Mouse (Mus musculus) limb, embryonic 14.5 days (tissue): ENCODE data around the gene Coq5. TPM values are rescaled to one million over a fixed set of nuclear protein-coding genes. Genes with fewer than 3 reads are reported as not detected.

Experiments used
- ATAC-seq: fragments of 200-750 bp; cut with Nextera tagmentation; 2 replicates; pipeline ENCODE4 v1.8.0; 2017; ENCODE audit warnings: low read depth, moderate number of reproducible peaks, moderate TSS enrichment; ENCODE audit not compliant: low FRiP score
- DNase-seq: peaks from one replicate; pipeline ENCODE4 v3.0.0-alpha.2; 2015; ENCODE audit warnings: low spot score
- H3K27ac ChIP-seq: fragments of 300-500 bp; sonication (generic); replicated peaks from 2 replicates; pipeline ENCODE4 v1.5.1; 2014; ENCODE audit warnings: low read depth, mild to moderate bottlenecking, low read length, moderate library complexity, mixed read lengths
- H3K27me3 ChIP-seq: fragments of 300-500 bp; sonication (generic); 2 replicates; pipeline ENCODE4 v1.6.1; 2014; ENCODE audit warnings: low read length, mixed read lengths; ENCODE audit not compliant: control insufficient read depth, insufficient read depth
- H3K36me3 ChIP-seq: fragments of 300-500 bp; sonication (generic); 2 replicates; pipeline ENCODE4 v1.6.1; 2014; ENCODE audit warnings: mild to moderate bottlenecking, low read length, moderate library complexity, mixed read lengths; ENCODE audit not compliant: control insufficient read depth, insufficient read depth
- H3K4me1 ChIP-seq: fragments of 300-500 bp; sonication (generic); 2 replicates; pipeline ENCODE4 v1.6.1; 2014; ENCODE audit warnings: antibody characterized with exemption, low read length, mixed read lengths; ENCODE audit not compliant: control insufficient read depth, insufficient read depth
- H3K4me2 ChIP-seq: fragments of 300-500 bp; sonication (generic); replicated peaks from 2 replicates; pipeline ENCODE4 v1.6.1; 2014; ENCODE audit warnings: low read depth, mild to moderate bottlenecking, low read length, moderate library complexity; ENCODE audit not compliant: severe bottlenecking
- H3K4me3 ChIP-seq: fragments of 300-500 bp; sonication (generic); replicated peaks from 2 replicates; pipeline ENCODE4 v1.5.1; 2014; ENCODE audit warnings: low read length
- H3K9ac ChIP-seq: fragments of 300-500 bp; sonication (generic); 2 replicates; pipeline ENCODE4 v1.6.1; 2014; ENCODE audit warnings: mild to moderate bottlenecking, low read depth, low read length, moderate library complexity; ENCODE audit not compliant: severe bottlenecking
- H3K9me3 ChIP-seq: fragments of 300-500 bp; sonication (generic); 2 replicates; pipeline ENCODE4 v1.6.1; 2016; ENCODE audit warnings: low read length; ENCODE audit not compliant: control insufficient read depth
- POLR2A ChIP-seq: fragments of 200-500 bp; IDR thresholded peaks from 2 replicates; pipeline ENCODE4 v1.8.0; 2012; ENCODE audit warnings: inconsistent platforms, mild to moderate bottlenecking, moderate library complexity, borderline replicate concordance; ENCODE audit not compliant: insufficient read depth, insufficient read length; ENCODE audit errors: extremely low read depth
- WGBS: fragments of 180-500 bp; shearing (Covaris S2); extraction: QIAGEN DNeasy Blood & Tissue Kit; methylation state at CpG from one replicate; pipeline ENCODE4 v1.1.7; 2014; 5-methylcytosine and 5-hydroxymethylcytosine counted together
- polyA plus RNA-seq, 2 experiments: library from polyadenylated mRNA; depleted of rRNA in 1 of 2; stranded (reverse) in 1 of 2; unstranded in 1 of 2; fragments of >200 nt; fragmentation: Nextera tagmentation in 1 of 2; extraction: Ambion mirVana in 1 of 2; gene quantifications; 2 replicates each; pipeline versions ENCODE4 v1.2.1 to v1.2.3; 2012 to 2014

Gene Coq5
- polyA plus RNA-seq, 2 experiments, result 13.7 to 38.5 TPM

- Histone ChIP-seq H3K4me3 (peak overlapping the region; percentile 99; the same call in 1 of the 2 replicates), H3K9ac (no peak overlapping the region), H3K36me3 (peaks cover 15% of the 10 kb centered on the region), H3K27ac (no peak overlapping the region), H3K4me2 (peak overlapping the region; percentile 52; the same call in 1 of the 2 replicates), H3K4me1 (peaks cover 25% of the 10 kb centered on the region), H3K9me3 (no peaks in the 10 kb centered on the region), H3K27me3 (no peaks in the 10 kb centered on the region)
- ATAC-seq (no peak), DNase-seq (no peak)
- TF ChIP-seq POLR2A, result no peak
- WGBS, result 73% methylated on average over 6 of the region's 6 CpGs
Observed at GRCm38 (mm10) chr5:115273549-115274135, 5.8 kb upstream of the Coq5 start.

- DNase-seq, result no peak
- no peak for TF ChIP-seq POLR2A
- WGBS, result 67% methylated on average over 1 of the region's 1 CpGs
Observed at GRCm38 (mm10) chr5:115274353-115274752, 5.1 kb upstream of the Coq5 start.

GRCm38 (mm10) chr5:115274771-115275170, 4.7 kb upstream of the Coq5 start:
- H3K36me3 ChIP-seq, result peaks cover 5% of the 10 kb centered on the region
- 79% methylated on average over 1 of the region's 1 CpGs for WGBS
- no peak overlapping the region for H3K4me2 ChIP-seq
- H3K27me3 ChIP-seq, result no peaks in the 10 kb centered on the region
- no peak for TF ChIP-seq POLR2A
- H3K27ac ChIP-seq, result no peak overlapping the region
- H3K9ac ChIP-seq, result no peak overlapping the region
- H3K4me3 ChIP-seq, result no peak overlapping the region
- H3K9me3 ChIP-seq, result no peaks in the 10 kb centered on the region
- ATAC-seq (no peak), DNase-seq (no peak)
- peaks cover 22% of the 10 kb centered on the region for H3K4me1 ChIP-seq

More at GRCm38 (mm10) chr5:115274353-115274752, 5.1 kb upstream of the Coq5 start:
- Histone ChIP-seq H3K4me1 (peaks cover 25% of the 10 kb centered on the region), H3K9me3 (no peaks in the 10 kb centered on the region), H3K9ac (no peak overlapping the region), H3K4me3 (no peak overlapping the region), H3K27me3 (no peaks in the 10 kb centered on the region), H3K4me2 (no peak overlapping the region), H3K36me3 (peaks cover 9% of the 10 kb centered on the region), H3K27ac (no peak overlapping the region)
- no peak for ATAC-seq

- WGBS, result 32% methylated on average over 14 of the region's 14 CpGs
- no peak for ATAC-seq
- Histone ChIP-seq H3K9ac (no peak overlapping the region), H3K27me3 (no peaks in the 10 kb centered on the region), H3K4me1 (peaks cover 14% of the 10 kb centered on the region), H3K9me3 (no peaks in the 10 kb centered on the region), H3K36me3 (no peaks in the 10 kb centered on the region), H3K27ac (no peak overlapping the region), H3K4me3 (no peak overlapping the region), H3K4me2 (no peak overlapping the region)
- TF ChIP-seq POLR2A, result no peak
- DNase-seq, result no peak
Observed at GRCm38 (mm10) chr5:115275998-115276397, 3.5 kb upstream of the Coq5 start.

GRCm38 (mm10) chr5:115278053-115278452, 1.4 kb upstream of the Coq5 start:
- Histone ChIP-seq H3K9ac (no peak overlapping the region), H3K27me3 (no peaks in the 10 kb centered on the region), H3K4me1 (peaks cover 10% of the 10 kb centered on the region; the same call in 1 of the 2 replicates), H3K9me3 (no peaks in the 10 kb centered on the region), H3K4me3 (no peak overlapping the region), H3K27ac (no peak overlapping the region), H3K4me2 (no peak overlapping the region), H3K36me3 (0 out of 2 replicates have a peak, but pooled peaks cover under 1% of the 10 kb centered on the region)
- no peak for TF ChIP-seq POLR2A
- WGBS, result 89% methylated on average over 1 of the region's 1 CpGs
- ATAC-seq, result no peak
- no peak for DNase-seq

- Histone ChIP-seq H3K4me3 (no peak overlapping the region), H3K27ac (no peak overlapping the region), H3K4me2 (no peak overlapping the region), H3K4me1 (peaks cover 5% of the 10 kb centered on the region; the same call in 1 of the 2 replicates), H3K27me3 (no peaks in the 10 kb centered on the region), H3K9me3 (no peaks in the 10 kb centered on the region), H3K36me3 (peaks cover 8% of the 10 kb centered on the region), H3K9ac (no peak overlapping the region)
- DNase-seq, result no peak
- 61% methylated on average over 2 of the region's 2 CpGs for WGBS
- no peak for TF ChIP-seq POLR2A
- ATAC-seq, result no peak
Observed at GRCm38 (mm10) chr5:115278785-115279184, 681 bp upstream of the Coq5 start.
